Mouse (Mus musculus) brown adipose tissue, adult 24 weeks (tissue): ENCODE results near the gene Dvl2. TPM values are rescaled to one million over a fixed set of nuclear protein-coding genes. Genes with fewer than 3 reads are reported as not detected.
"Not testable (repeated sequence)": the region's sequence is repeated elsewhere in the genome, so short reads cannot be mapped to it uniquely, and the experiment has no call there.

Experiments used
- H3K27ac ChIP-seq: fragments of 200-500 bp; replicated peaks from 2 replicates; pipeline ENCODE4 v1.5.1; 2012; ENCODE audit warnings: low read depth, mild to moderate bottlenecking, low read length
- H3K4me1 ChIP-seq: fragments of 200-500 bp; 2 replicates; pipeline ENCODE4 v1.6.1; 2012; ENCODE audit warnings: low read length, mixed read lengths; ENCODE audit not compliant: control insufficient read depth, insufficient read depth, insufficient read length
- H3K4me3 ChIP-seq: fragments of 200-500 bp; 2 replicates; pipeline ENCODE4 v1.5.1; 2012; ENCODE audit warnings: low read depth, mild to moderate bottlenecking, low read length, moderate library complexity; ENCODE audit not compliant: insufficient read depth
- polyA plus RNA-seq: library from polyadenylated mRNA; stranded (reverse); fragments of >200 nt; gene quantifications from 2 replicates; pipeline ENCODE4 v1.2.4, GENCODE M21; 2012; ENCODE audit not compliant: missing spikeins, insufficient read depth, insufficient read length

Dvl2 gene
- polyA plus RNA-seq, 1 experiment = 2.6 TPM

- Histone ChIP-seq H3K27ac (no peak overlapping the region), H3K4me1 (0 out of 2 replicates have a peak, but pooled peaks cover 2% of the 10 kb centered on the region), H3K4me3 (no peak overlapping the region)
These were observed 12.5 kb downstream of the Dvl2 start for GRCm38 (mm10) chr11:70012931-70013330.

DNA sequence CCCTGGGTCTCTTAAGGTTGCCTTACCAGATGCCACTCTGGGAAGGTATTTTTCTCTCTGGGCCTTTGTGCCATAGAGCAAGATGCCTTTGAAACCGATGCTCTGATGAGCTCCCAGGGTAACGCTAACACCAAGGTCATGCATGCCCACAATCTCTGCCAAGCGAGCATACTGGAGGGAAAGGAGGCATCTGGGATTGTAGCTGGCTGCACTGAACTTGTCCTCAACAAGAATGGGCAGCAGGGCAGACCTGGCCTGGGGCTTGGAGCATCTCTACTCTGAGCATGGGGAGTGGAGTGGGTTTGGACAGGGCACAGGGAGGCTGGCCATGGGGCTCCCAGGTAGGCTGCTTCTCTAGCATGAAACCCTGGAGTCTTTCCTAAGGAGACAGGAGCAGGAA is 13.0 kb downstream of the Dvl2 start:
- H3K4me1 ChIP-seq = 0 out of 2 replicates have a peak, but pooled peaks cover 2% of the 10 kb centered on the region
- H3K27ac ChIP-seq = 0 out of 2 replicates have a peak overlapping the region, but pooled peaks have one; percentile 13
- peak overlapping the region; percentile 82; the same call in 1 of the 2 replicates for H3K4me3 ChIP-seq

GRCm38 (mm10) chr11:70014051-70014450 is 13.7 kb downstream of the Dvl2 start:
- H3K4me3 ChIP-seq = peak overlapping the region; percentile 82
- H3K4me1 ChIP-seq = 0 out of 2 replicates have a peak, but pooled peaks cover 2% of the 10 kb centered on the region
- peak overlapping the region; percentile 98 for H3K27ac ChIP-seq

DNA sequence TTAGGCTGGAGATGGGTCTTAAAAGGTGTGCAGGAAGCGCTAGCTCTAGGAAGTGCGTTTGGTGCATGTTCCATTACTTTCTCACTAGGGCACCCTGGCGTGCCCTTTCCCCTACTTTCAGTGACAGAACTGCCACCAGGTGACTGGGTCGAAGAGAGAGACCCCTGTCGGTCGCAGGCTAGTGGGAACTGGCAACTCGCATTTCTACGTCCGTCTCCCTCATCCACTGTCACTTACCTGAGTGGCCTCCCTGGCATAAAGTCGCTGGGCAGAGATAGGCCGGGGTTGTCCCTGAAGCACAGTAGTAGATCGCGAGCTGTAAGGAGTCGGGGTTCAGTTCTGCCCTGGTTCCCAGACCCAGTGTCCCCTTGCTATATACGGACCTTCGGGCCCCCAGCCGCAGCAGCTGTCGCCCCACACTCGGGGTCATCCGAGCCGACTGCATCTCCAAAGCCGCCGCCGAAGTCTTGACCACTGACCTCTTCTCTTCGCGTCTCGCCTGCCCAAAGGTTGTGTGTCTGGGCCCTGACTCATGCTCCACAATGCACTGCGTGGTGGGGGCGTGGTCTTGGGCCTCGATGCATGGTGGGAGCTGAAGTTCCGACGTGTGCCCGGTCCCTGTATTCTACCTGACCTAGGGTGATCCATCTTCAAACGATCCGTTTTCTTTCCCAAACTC is 14.6 kb downstream of the Dvl2 start, which contains the start of gene Acadvl:
Gene Acadvl (minus strand): TSS at position 532 of the 679 bp plus-strand sequence.
- peak within 1 kb of the TSS; percentile 98 for H3K27ac ChIP-seq
- H3K4me3 ChIP-seq = peak within 1 kb of the TSS; percentile 82
- 0 out of 2 replicates have a peak, but pooled peaks cover 2% of the 10 kb centered on the region for H3K4me1 ChIP-seq

DNA sequence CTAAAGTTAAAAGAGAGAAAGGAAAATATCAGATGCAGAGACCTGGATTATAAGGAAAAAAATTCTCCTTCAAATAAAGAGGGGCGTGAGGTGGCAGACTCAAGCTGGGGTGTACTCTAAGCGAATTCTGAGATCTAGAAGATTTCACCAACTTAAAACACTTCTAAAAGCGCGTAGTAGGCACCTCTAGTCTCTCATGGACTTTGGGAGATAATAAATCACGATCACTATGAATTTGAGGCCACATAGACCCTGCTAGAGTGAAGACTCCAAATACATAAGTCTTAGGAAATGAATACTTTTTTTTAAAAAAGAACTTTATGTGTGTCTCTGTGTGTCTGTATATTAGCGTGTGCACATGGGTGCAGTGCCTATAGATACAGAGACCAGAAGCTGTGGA is 15.3 kb downstream of the Dvl2 start:
- Histone ChIP-seq H3K4me1 (0 out of 2 replicates have a peak, but pooled peaks cover 2% of the 10 kb centered on the region), H3K4me3 (no peak overlapping the region), H3K27ac (no peak overlapping the region)

- not testable (repeated sequence) for H3K4me1 ChIP-seq, H3K4me3 ChIP-seq, H3K27ac ChIP-seq
These were observed 15.8 kb downstream of the Dvl2 start for GRCm38 (mm10) chr11:70016177-70016576.

GRCm38 (mm10) chr11:70016669-70017068 is 16.3 kb downstream of the Dvl2 start, which contains the start of gene Dlg4:
Gene Dlg4 (plus strand): TSS chr11:70016942.
- H3K27ac ChIP-seq = no peak within 1 kb of the TSS
- no peak within 1 kb of the TSS for H3K4me3 ChIP-seq
- 0 out of 2 replicates have a peak, but pooled peaks cover 2% of the 10 kb centered on the region for H3K4me1 ChIP-seq

GRCm38 (mm10) chr11:70017199-70017767 is 16.9 kb downstream of the Dvl2 start:
- Histone ChIP-seq H3K4me1 (0 out of 2 replicates have a peak, but pooled peaks cover 2% of the 10 kb centered on the region), H3K4me3 (no peak overlapping the region), H3K27ac (no peak overlapping the region)

- Histone ChIP-seq H3K4me3 (peak overlapping the region; percentile 27; the same call in 1 of the 2 replicates), H3K4me1 (0 out of 2 replicates have a peak, but pooled peaks cover 2% of the 10 kb centered on the region), H3K27ac (no peak overlapping the region)
These were observed 18.0 kb downstream of the Dvl2 start for GRCm38 (mm10) chr11:70018131-70018990.

DNA sequence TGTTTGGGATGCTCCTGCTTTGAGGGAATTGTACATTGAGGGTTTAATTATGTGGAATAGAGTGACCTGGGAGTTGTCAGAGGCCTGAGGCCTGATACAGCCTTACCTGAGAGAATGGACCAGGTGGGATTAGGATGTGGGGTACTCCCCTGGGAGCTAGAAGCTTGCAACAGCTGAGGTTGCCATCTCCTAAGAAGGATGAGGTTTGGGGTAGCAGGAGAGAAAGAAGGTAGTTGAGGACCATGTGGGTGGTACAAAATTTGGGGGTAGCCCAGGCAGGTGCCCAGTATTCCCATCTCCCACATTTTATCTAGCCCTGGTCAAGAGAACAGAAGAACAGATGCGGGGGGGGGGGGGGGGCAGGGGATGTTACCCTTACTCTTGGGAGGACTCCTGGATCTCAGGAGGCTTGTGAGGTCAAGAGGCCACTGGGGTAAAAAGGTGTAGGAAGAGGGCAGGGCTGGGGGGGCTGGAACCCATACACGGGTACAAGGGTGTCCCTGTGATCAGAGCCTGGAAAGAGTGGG is 19.2 kb downstream of the Dvl2 start:
- no peak overlapping the region for H3K27ac ChIP-seq

DNA sequence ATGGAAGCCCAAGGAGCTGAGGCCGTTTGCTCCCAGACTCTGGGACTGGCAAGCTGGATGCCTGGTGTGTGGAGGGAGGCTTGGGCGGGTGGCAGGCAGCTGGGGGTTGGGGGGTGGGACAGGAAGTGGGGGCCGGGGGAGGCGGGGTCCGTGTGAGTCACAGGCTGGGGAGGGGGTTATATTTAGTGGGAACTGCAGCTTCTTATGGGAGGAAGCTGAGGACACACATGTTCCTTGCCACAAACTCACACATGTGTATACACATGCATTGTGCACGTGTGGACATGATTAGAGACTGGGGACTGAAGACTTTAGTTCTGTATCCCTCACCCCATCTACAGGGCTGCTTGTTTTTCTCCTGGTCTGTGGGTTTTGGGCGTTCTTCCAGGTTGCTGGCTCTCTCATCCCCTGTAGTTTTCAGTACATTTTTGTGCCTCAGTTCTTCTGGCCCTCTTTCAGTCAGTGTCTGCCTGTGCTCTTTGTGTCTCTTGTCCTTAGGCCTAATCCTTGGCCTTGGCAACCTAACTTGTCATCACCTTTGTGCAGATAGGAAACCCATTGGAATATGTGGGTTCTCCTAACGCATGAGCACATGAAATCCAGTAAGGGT is 19.7 kb downstream of the Dvl2 start:
- H3K4me3 ChIP-seq = no peak overlapping the region
- no peak overlapping the region for H3K27ac ChIP-seq
- H3K4me1 ChIP-seq = no peaks in the 10 kb centered on the region

More for the DNA sequence above, 19.2 kb downstream of the Dvl2 start:
- H3K4me3 ChIP-seq = no peak overlapping the region
- H3K4me1 ChIP-seq = no peaks in the 10 kb centered on the region

- Histone ChIP-seq H3K27ac (no peak overlapping the region), H3K4me3 (peak overlapping the region; percentile 61), H3K4me1 (no peaks in the 10 kb centered on the region)
These were observed 20.4 kb downstream of the Dvl2 start for GRCm38 (mm10) chr11:70020731-70021263.

DNA sequence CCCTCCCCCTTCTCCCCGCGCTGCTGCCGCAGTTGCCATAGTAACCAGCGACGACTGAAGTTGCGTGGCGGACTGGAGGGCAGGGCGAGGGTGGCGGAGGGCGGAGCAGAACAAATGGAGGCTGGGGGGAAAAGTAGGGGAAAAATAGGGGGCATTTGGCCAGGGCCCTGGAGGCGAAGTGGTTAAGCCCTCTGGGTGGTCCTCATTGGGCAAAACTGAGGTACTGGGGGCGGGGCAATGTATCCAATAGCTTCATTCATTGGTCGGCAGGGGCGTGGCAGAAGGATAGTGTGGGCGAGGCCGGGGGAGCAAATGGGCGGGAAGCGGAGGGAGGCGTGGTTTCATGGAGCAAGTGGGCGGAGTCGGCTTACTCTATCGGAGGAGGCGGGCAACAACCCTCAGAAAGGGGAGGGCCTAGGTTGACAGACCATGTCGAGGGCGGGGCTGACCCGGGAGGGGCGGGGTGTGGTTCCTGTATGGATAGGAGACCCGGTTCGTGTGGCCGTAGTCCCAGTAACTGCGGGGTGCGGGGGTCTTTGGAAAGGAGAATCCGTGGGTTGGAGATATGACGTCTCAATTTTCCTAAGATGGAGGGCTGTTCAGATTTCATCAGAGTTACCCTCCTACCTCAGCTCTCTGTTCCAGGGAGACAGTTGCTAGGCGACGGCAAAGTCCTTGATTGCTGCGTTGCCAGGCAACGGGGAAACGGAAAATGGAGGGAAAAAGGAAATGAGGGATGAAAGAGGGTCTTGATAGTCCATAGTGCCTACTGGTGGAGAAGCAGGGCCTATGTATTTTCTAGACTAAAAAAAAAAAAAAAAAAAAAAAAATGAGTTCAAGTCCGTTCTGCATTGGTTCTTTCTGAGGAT is 21.1 kb downstream of the Dvl2 start:
- H3K4me3 ChIP-seq = peak overlapping the region; percentile 61
- H3K27ac ChIP-seq = no peak overlapping the region
- H3K4me1 ChIP-seq = no peaks in the 10 kb centered on the region
